Mouse (Mus musculus) erythroblast, embryonic 14.5 days (primary cell): ENCODE measurements around the gene Hoxa7. TPM values are rescaled to one million over a fixed set of nuclear protein-coding genes. Genes with fewer than 3 reads are reported as not detected.

Experiments used
- H3K27me3 ChIP-seq: 2 replicates; pipeline ENCODE4 v1.6.1; 2012; ENCODE audit warnings: inconsistent platforms; ENCODE audit not compliant: control insufficient read depth
- H3K36me3 ChIP-seq: 2 replicates; pipeline ENCODE4 v1.6.1; 2012; ENCODE audit warnings: mild to moderate bottlenecking, inconsistent platforms; ENCODE audit not compliant: control insufficient read depth
- H3K4me1 ChIP-seq: 2 replicates; pipeline ENCODE4 v1.6.1; 2012; ENCODE audit warnings: inconsistent platforms; ENCODE audit not compliant: control insufficient read depth
- H3K4me3 ChIP-seq: replicated peaks from 2 replicates; pipeline ENCODE3; 2012; ENCODE audit warnings: moderate library complexity, mild to moderate bottlenecking, inconsistent platforms
- H3K9me3 ChIP-seq: 2 replicates; pipeline ENCODE4 v1.6.1; 2012; ENCODE audit warnings: low read length, inconsistent platforms, mixed read lengths; ENCODE audit not compliant: control insufficient read depth
- GATA1 ChIP-seq: IDR thresholded peaks from 2 replicates; pipeline ENCODE4 v1.6.1; 2012; ENCODE audit warnings: low read length, inconsistent platforms, mixed read lengths
- TAL1 ChIP-seq: IDR thresholded peaks from 3 replicates; pipeline ENCODE4 v1.6.1; 2012; ENCODE audit warnings: low read length, inconsistent platforms, mixed read lengths
- polyA plus RNA-seq: library from polyadenylated mRNA; stranded (reverse); fragments of >175 nt; gene quantifications from 2 replicates; pipeline ENCODE4 v1.2.3, GENCODE M21; 2012

Gene Hoxa7
- polyA plus RNA-seq, 1 experiment, result 0.02 TPM

DNA sequence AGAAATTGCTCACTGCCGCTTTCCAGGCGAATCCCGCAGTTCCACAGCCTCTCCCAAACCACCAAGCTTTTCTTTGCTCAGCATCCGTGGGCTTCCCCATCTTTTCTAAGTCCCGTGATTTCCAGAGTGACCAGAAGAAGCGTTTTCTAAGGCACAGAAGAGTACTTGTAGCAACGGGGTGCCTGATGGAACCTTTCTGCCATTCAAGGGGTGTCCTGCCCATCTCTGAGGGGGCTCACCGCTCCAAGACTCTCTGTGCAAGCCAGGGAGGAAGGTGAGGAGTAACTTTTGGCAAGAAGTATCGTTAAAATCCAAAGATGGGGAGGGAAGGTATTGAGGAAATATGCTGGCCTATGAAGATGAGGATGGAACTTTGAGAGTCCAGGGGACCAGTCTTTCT lies 43.8 kb downstream of the Hoxa7 start:
- H3K27me3 ChIP-seq, result peaks cover 91% of the 10 kb centered on the region
- peaks cover 2% of the 10 kb centered on the region; the same call in 1 of the 2 replicates for H3K9me3 ChIP-seq
- H3K36me3 ChIP-seq, result no peaks in the 10 kb centered on the region
- H3K4me3 ChIP-seq, result no peak overlapping the region
- no peak for TF ChIP-seq GATA1
- TF ChIP-seq TAL1, result no peak
- H3K4me1 ChIP-seq, result no peaks in the 10 kb centered on the region

DNA sequence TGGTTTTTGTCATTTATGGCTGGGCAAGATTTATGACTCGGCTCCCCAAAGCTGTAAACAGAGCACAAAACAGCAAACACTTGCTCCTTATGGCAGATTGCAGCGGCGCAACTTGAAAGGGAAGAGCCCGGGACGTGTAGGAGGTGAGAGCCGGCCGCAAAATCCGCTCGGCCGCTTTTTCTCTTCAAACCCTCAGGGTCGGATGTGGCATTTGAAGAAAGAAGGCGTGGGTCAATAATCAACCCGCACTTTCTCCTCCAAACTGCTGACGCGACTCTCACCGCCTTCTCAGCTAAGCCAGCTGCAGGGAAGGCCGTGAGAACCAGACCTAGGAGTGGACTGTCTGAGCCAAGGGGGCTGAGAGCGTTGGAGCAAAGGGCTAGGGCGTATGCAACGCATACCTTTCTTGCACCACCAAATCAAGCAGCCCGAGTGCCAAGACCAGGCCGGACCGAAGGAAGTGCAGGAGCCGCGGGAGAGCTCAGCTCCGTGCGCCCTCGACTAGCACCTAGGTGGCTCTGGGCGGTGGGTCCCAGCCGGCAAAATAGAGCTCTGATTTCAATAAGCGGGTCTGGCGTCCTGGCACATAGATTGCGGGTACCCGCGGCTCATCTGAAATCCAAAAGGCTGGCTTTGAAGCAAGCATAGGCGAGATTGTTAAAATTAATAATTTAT lies 44.5 kb downstream of the Hoxa7 start, which contains the start of gene 5730596B20Rik:
Gene 5730596B20Rik, plus strand, starts transcription at position 438 of the 675 bp plus-strand sequence.
- H3K27me3 ChIP-seq, result peaks cover 97% of the 10 kb centered on the region
- H3K4me3 ChIP-seq, result no peak within 1 kb of the TSS
- H3K4me1 ChIP-seq, result no peaks in the 10 kb centered on the region
- H3K36me3 ChIP-seq, result no peaks in the 10 kb centered on the region
- H3K9me3 ChIP-seq, result peaks cover 2% of the 10 kb centered on the region; the same call in 1 of the 2 replicates
- TF ChIP-seq TAL1 (no peak), GATA1 (no peak)

DNA sequence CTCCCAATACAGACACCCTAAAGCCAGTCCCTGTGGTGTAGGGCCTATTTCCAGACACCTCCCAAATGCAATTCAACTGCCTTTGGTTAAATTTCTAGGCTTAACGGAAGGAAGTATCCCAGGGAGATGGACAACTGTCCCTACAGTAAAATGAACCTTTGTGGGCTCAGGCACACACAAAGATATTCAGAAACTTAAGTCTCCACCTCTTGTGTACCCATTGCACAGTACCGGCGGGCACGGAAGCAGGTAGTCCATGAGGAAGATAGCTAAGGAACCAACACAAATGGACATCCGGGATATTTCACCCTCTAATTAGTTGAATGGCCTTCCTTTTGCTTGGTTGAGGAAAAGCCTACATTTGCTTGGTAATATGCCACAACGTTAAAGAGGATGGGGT lies 45.3 kb downstream of the Hoxa7 start:
- Histone ChIP-seq H3K9me3 (peaks cover 2% of the 10 kb centered on the region; the same call in 1 of the 2 replicates), H3K27me3 (peaks cover 100% of the 10 kb centered on the region), H3K4me1 (no peaks in the 10 kb centered on the region), H3K4me3 (no peak overlapping the region), H3K36me3 (no peaks in the 10 kb centered on the region)
- TF ChIP-seq GATA1 (no peak), TAL1 (no peak)

DNA sequence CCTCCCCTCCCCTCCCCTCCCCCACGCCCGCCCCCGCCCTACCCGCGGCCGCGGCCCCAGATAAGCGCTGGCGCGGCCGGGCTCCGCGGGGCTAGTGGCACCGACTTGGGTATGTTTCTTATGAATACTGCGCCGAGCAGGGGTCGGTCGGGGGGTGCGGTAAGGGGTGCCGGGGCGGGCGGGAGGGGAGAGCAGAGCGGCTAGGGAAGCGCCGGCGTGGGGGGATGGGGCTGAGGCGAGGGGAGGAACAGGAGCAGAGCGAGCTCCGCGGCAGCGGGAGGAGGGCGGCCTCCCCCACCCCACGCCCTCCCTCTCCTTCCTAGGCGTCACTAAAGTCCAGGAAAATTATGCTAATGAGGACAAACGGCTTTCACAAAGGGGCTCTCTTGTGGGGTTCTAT lies 45.8 kb downstream of the Hoxa7 start:
- Histone ChIP-seq H3K36me3 (no peaks in the 10 kb centered on the region), H3K4me3 (no peak overlapping the region), H3K4me1 (no peaks in the 10 kb centered on the region), H3K9me3 (peaks cover 2% of the 10 kb centered on the region; the same call in 1 of the 2 replicates), H3K27me3 (peaks cover 100% of the 10 kb centered on the region)
- TF ChIP-seq GATA1, result no peak
- TF ChIP-seq TAL1, result no peak

DNA sequence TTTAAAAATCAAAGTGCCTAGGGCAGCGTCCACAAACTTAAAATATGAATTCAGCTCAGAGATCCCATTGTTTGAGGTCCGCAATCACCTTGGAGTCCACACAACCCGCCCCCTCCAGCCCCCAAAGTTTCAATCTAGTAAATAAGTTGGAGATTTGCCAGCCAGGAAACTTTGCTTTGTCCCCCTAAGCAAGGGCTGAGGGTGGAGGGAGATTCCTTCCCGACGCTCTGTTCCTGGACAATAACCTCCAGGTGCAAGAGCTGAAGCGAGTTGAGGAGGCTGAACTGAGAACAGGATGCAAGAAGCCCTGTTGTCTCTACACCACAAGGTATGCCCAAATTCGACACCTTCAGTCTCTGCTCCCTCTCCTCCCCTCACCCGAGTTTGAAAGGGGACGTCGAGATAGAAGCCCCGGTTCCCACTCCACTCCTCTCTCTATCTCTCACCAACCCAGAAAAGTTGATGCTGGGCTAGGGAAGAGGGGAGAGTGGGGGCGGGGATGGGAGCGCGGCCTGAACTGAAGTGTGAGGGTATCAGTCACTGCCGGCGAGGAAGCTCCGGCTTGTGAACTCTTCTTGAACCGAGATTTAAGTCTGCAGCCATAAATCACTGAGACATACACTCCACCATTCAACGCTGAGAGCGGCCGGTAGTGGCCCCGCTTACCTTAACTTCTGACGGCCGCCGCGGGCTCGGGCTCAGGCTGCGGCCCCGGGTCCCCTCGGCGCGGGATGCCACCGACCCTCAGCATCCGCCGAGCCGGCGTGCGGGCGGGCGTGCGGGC lies 46.5 kb downstream of the Hoxa7 start:
- Histone ChIP-seq H3K27me3 (peaks cover 100% of the 10 kb centered on the region), H3K9me3 (peaks cover 2% of the 10 kb centered on the region; the same call in 1 of the 2 replicates), H3K36me3 (no peaks in the 10 kb centered on the region), H3K4me1 (no peaks in the 10 kb centered on the region), H3K4me3 (no peak overlapping the region)
- no peak for TF ChIP-seq TAL1
- TF ChIP-seq GATA1, result no peak

DNA sequence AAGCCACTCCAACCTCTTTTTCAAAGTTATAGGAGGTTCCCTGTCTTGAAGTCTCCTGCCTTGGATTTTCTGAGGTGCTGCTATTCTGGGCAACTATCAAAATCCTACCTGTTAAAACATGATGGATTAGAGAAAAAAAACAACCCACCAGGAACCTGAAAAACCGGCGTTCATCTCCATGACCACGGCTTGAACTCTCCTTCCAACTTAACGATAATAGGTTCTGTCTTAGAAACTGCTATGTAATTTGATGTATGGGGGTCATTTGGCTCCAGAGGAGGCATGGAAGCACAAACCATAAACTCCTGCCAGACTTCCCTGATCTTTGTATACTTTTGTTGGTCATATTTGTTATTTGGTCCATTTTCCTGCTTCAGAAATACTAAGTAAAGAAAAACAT lies 48.0 kb downstream of the Hoxa7 start:
- H3K9me3 ChIP-seq, result peaks cover 2% of the 10 kb centered on the region; the same call in 1 of the 2 replicates
- no peaks in the 10 kb centered on the region for H3K4me1 ChIP-seq
- no peak overlapping the region for H3K4me3 ChIP-seq
- TF ChIP-seq TAL1 (no peak), GATA1 (no peak)
- no peaks in the 10 kb centered on the region for H3K36me3 ChIP-seq
- H3K27me3 ChIP-seq, result peaks cover 100% of the 10 kb centered on the region

DNA sequence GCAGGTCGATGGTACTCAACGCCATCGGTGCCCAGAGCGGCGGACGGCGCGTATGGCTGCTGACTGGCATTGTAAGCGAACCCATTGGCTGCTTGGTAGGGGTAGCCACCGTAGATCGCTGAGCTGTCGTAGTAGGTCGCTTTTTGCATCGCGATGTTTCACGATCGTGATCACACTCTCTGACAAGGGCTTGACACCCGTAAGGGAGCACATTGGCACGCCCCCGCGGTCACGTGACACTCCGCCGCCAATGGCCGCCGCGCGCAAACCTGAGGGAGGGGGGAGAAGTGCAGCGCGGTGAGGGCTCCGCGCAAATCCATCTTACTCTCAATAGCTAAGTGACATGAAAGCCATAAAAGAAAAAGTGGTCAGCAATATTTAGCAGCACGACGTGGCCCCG lies 49.2 kb downstream of the Hoxa7 start:
- peaks cover 2% of the 10 kb centered on the region; the same call in 1 of the 2 replicates for H3K9me3 ChIP-seq
- no peak overlapping the region for H3K4me3 ChIP-seq
- H3K36me3 ChIP-seq, result no peaks in the 10 kb centered on the region
- no peak for TF ChIP-seq TAL1
- no peak for TF ChIP-seq GATA1
- H3K27me3 ChIP-seq, result peaks cover 100% of the 10 kb centered on the region
- H3K4me1 ChIP-seq, result no peaks in the 10 kb centered on the region

DNA sequence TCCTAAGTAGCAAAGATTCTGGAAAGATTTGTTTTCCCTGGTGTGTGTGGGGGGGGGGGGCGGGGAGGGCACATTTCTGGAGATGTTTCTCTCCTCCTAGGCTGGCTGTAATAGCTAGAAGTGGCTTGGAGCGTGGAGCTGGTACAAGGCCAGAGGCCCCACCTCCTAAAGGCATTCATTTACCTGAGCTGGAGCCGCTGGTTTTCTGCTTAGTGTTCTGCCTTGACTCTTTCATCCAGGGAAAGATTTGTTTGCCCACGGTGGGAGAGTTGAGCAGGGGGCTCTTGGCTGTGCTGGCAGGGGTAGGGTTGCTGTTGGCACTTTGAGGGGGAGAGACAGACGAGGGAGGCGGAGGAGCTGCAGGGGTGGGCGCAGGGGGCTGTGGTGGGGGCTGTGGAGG lies 49.7 kb downstream of the Hoxa7 start:
- Histone ChIP-seq H3K36me3 (no peaks in the 10 kb centered on the region), H3K4me1 (no peaks in the 10 kb centered on the region), H3K9me3 (no peaks in the 10 kb centered on the region; the same call in 1 of the 2 replicates), H3K27me3 (peaks cover 100% of the 10 kb centered on the region), H3K4me3 (no peak overlapping the region)
- TF ChIP-seq TAL1 (no peak), GATA1 (no peak)

DNA sequence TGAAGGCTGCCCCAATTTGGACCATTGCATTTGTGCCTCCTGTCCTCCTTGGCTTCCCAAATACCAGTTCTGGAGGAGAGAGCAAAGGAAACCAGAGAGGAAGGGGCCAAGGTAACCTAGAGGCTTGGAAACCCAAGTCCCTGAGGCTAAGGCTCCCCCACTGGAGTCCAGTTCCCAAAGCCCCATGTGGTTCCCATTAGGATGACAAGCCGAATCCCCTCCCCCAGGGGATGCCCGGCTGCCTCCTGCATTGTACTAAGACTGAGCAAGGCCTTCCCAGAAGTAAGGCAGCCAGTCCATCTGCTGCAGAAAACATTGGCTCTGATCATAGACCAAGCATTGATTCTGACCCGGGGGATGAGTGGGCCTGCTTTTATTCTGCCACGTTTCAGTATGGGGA lies 50.3 kb downstream of the Hoxa7 start:
- Histone ChIP-seq H3K4me3 (no peak overlapping the region), H3K4me1 (no peaks in the 10 kb centered on the region), H3K36me3 (no peaks in the 10 kb centered on the region), H3K9me3 (no peaks in the 10 kb centered on the region; the same call in 1 of the 2 replicates), H3K27me3 (peaks cover 100% of the 10 kb centered on the region)
- TF ChIP-seq GATA1 (no peak), TAL1 (no peak)
